Mouse (Mus musculus) small intestine, adult 2 months (tissue): Measurements from ENCODE around the gene Ccdc65. TPM values are rescaled to one million over a fixed set of nuclear protein-coding genes. Genes with fewer than 3 reads are reported as not detected.

ENCODE experiments used
- H3K27ac ChIP-seq: fragments of 200-500 bp; 2 replicates; pipeline ENCODE4 v1.5.1; 2012; ENCODE audit warnings: low read depth, low read length, control low read depth, inconsistent platforms; ENCODE audit not compliant: insufficient read depth
- H3K27me3 ChIP-seq: fragments of 200-500 bp; 2 replicates; pipeline ENCODE4 v1.6.1; 2012; ENCODE audit warnings: mild to moderate bottlenecking, moderate library complexity, low read length, inconsistent platforms; ENCODE audit not compliant: control insufficient read depth, insufficient read depth
- H3K36me3 ChIP-seq: fragments of 200-500 bp; 2 replicates; pipeline ENCODE4 v1.6.1; 2012; ENCODE audit warnings: mild to moderate bottlenecking, low read length, control low read depth, inconsistent platforms; ENCODE audit not compliant: control insufficient read depth, insufficient read depth
- H3K4me1 ChIP-seq: fragments of 200-500 bp; 2 replicates; pipeline ENCODE4 v1.6.1; 2012; ENCODE audit warnings: low read length, inconsistent platforms, mixed read lengths; ENCODE audit not compliant: control insufficient read depth, insufficient read depth, insufficient read length
- H3K4me3 ChIP-seq: fragments of 200-500 bp; 2 replicates; pipeline ENCODE4 v1.5.1; 2012; ENCODE audit warnings: low read depth, mild to moderate bottlenecking, control low read depth, inconsistent platforms, low read length, moderate library complexity
- CTCF ChIP-seq: fragments of 200-500 bp; IDR thresholded peaks from 2 replicates; pipeline ENCODE4 v1.5.1; 2012; ENCODE audit warnings: low read depth, mild to moderate bottlenecking, control low read depth, inconsistent platforms, low read length, moderate library complexity, mixed read lengths; ENCODE audit not compliant: insufficient replicate concordance, insufficient read length; ENCODE audit errors: extremely low read depth
- POLR2A ChIP-seq: fragments of 200-500 bp; IDR thresholded peaks from 2 replicates; pipeline ENCODE4 v1.6.1; 2012; ENCODE audit warnings: low read depth, mild to moderate bottlenecking, control low read depth, inconsistent platforms, low read length, moderate library complexity
- WGBS: fragments of 180-500 bp; shearing (Covaris S2); methylation state at CpG from one replicate; pipeline ENCODE4 v1.1.7; 2018; 5-methylcytosine and 5-hydroxymethylcytosine counted together
- polyA plus RNA-seq: library from polyadenylated mRNA; depleted of rRNA; stranded (reverse); fragments of >200 nt; gene quantifications from 2 replicates; pipeline ENCODE4 v1.2.3, GENCODE M21; 2012

The Ccdc65 gene
- polyA plus RNA-seq, 1 experiment = 0.09 TPM

DNA sequence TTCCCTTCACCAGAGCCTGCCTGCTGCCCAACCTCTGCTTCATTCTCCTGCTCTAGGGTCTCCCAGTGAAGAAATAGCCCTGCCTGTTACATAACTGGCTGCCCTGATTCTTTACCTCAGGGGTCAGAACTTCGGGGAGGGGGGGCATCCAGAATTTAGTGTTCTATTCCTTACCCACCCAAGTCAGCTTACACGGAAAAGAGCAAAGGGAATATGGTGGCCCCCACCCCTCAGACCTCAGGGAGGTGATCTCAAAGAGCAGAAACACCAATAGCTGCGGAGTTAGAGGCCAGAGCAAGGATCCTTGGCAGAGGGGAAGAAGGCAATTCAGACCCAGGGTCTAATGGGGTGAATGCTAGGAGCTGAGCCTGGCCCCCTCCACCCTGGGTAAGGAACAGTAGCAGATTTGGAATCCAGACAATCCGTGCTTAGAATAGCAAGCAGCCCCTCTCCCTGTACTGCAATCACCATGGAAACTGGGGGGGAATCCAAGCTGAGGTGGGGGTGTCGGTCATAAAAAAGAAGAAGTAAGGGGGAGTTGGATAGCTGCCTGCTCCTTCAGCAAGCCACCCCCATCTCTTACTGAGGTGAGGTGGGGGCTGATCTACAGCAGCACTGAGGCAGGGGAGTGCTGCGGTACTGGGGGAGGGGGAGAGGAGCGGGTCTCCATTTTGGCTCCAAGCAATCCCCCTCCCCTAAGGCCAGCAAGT lies 33.6 kb upstream of the Ccdc65 start:
- 50% methylated on average over 7 of the region's 7 CpGs for WGBS
- H3K4me1 ChIP-seq = peaks cover 8% of the 10 kb centered on the region
- H3K36me3 ChIP-seq = no peaks in the 10 kb centered on the region
- no peak for TF ChIP-seq POLR2A
- TF ChIP-seq CTCF = no peak
- H3K4me3 ChIP-seq = no peak overlapping the region
- no peak overlapping the region for H3K27ac ChIP-seq
- H3K27me3 ChIP-seq = peaks cover 29% of the 10 kb centered on the region

DNA sequence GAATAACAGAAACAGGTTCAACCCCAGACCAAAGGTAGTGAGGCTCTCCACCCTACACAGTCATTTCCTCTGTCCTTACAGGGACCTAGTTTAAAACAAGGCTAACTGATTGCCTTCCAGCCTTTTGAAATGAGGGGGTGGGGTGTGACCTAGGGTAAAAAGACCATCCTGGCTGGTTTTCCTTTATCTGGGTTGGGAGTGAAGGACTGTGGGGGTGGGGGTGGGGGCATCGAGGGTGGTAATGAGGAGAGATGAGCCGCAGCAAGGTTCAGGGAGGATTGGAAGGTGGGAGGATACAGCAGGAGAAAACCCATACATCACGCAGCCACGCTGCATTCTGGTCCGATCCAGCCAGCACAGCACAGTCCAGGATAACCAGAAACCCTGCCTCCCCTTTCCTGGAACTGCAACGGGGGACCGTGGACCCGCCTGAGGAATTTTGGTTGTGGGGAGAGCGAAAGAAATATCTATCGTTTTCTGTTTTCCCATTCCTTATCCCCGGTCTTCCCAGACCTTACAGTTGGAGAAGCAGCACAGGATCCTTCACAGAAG lies 32.9 kb upstream of the Ccdc65 start:
- WGBS = 28% methylated on average over 11 of the region's 11 CpGs
- Histone ChIP-seq H3K27ac (no peak overlapping the region), H3K36me3 (no peaks in the 10 kb centered on the region), H3K4me3 (0 out of 2 replicates have a peak overlapping the region, but pooled peaks have one; percentile 7), H3K4me1 (peaks cover 8% of the 10 kb centered on the region), H3K27me3 (peaks cover 29% of the 10 kb centered on the region)
- TF ChIP-seq POLR2A (no peak), CTCF (no peak)

DNA sequence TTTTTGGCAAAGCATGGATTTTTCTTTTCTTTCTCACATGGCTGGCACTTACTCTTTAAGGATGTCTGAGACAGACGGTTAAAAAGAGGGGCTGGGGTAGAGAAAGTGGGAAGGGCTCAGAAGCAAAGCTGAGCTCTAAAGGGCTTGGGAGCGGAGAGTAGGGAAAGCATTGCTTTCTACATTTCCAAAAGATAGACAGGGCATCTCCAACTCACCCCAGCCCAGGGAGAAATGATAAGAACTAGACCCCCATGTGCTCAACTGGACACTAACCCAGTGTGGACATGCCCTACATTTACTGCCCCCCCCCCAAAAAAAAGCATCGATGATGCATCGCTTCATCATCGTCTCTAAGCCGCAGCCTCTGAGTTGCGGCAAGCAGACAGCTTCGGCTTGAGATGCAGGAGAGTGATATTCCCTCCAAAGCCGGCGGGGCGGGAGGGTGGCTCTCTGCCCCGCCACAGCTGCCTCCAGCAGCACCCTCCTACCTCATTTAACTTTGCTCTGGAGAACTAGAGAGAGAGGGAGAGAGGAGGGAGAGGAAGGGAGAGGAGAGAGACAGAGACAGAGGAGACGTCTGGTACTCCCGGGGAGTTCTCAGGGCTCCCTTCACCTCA lies 32.3 kb upstream of the Ccdc65 start:
- peaks cover 8% of the 10 kb centered on the region for H3K4me1 ChIP-seq
- no peak overlapping the region for H3K27ac ChIP-seq
- WGBS = 14% methylated on average over 14 of the region's 14 CpGs
- H3K36me3 ChIP-seq = no peaks in the 10 kb centered on the region
- peak overlapping the region; percentile 39 for H3K4me3 ChIP-seq
- H3K27me3 ChIP-seq = peaks cover 29% of the 10 kb centered on the region
- no peak for TF ChIP-seq POLR2A
- TF ChIP-seq CTCF = no peak

DNA sequence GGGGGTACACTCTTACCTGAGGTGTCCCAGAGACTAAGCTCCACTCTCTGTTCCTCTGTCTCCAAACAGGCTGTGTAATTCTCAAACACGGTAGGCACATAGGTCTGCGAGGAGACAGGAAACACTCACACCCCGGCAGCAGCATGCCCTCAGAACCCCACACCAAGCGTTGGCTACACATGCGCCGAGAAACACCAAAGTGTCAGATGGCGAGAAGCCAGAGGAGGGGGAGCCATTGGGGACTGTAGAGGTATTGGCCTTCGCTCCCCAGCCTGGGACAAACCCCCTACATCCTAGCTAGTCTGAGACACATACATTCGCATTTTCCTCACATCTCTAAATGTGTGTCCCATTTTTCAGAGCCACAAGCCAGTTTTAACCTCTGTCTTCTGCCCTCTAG lies 31.5 kb upstream of the Ccdc65 start:
- TF ChIP-seq CTCF (no peak), POLR2A (no peak)
- H3K4me3 ChIP-seq = peak overlapping the region; percentile 39
- H3K27me3 ChIP-seq = peaks cover 31% of the 10 kb centered on the region
- H3K36me3 ChIP-seq = no peaks in the 10 kb centered on the region
- H3K27ac ChIP-seq = no peak overlapping the region
- 8% methylated on average over 9 of the region's 9 CpGs for WGBS
- H3K4me1 ChIP-seq = peaks cover 8% of the 10 kb centered on the region

DNA sequence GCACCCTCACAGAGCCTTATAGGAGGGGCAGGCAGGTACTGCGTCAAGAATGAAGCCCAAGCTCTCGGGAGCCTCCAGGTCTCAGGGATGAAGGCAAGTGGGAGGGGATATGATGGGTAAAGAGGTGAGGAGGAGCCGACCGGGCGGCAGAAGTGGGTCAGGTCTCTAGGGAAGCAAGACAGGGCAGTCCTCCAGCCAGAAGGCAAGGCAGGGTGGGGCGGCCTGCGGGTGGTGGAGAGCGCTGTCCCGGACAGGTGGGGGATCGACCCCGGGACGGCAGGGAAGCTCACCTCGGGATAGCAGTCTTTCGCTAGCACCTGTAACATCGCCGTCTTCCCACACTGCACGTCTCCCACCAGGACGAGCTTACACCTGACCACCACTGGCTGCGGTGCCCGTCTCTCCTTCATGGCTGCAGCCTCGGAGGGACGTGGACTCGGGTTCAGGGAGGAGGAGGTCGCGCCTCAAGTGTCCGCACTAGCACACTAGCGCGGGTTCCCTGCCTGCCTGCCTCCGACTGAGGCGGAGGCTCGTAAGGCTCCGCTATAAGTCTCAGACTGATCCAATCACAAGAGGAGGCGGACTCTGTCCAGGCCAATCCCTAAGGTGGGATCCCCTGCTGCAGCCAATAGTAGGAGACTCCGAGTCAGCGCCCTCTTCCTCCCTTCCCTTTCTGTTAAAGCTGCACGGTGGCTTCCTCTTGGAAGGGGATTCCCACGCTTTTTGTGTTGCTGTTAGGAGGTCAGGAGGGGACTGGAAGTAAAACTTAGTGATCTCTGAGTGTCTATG lies 30.9 kb upstream of the Ccdc65 start, which contains the start of gene Rnd1:
TSS of gene Rnd1 (minus strand) at position 522 of the 789 bp plus-strand sequence.
- TF ChIP-seq POLR2A (peak; percentile 98), CTCF (no peak)
- peak within 1 kb of the TSS; percentile 65 for H3K4me3 ChIP-seq
- H3K27me3 ChIP-seq = peaks cover 31% of the 10 kb centered on the region
- H3K27ac ChIP-seq = no peak within 1 kb of the TSS
- H3K4me1 ChIP-seq = peaks cover 8% of the 10 kb centered on the region
- no peaks in the 10 kb centered on the region for H3K36me3 ChIP-seq
- under 1% methylated on average over 37 of the region's 37 CpGs for WGBS

DNA sequence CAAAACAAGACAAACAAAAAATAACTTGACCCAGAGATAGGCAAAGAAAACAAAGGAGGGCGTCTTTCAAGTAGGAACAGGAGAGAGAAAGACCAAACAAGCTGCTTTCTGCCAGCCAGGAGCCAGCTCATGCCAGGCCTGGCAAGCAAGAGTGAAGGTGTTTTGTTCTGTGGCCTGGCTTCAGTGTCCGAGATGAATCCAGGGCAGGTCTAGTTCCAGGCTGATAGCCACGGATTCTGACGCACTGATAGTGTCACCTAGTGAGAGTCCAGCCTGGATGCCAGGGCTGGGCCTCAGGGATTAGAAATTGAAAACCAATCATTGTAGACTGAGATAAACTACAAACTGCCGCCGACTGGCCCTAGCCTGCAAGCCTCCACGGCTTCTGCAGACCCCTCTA lies 30.0 kb upstream of the Ccdc65 start:
- H3K4me3 ChIP-seq = no peak overlapping the region
- peaks cover 31% of the 10 kb centered on the region for H3K27me3 ChIP-seq
- no peak for TF ChIP-seq CTCF
- no peak for TF ChIP-seq POLR2A
- H3K36me3 ChIP-seq = no peaks in the 10 kb centered on the region
- H3K4me1 ChIP-seq = peaks cover 8% of the 10 kb centered on the region
- WGBS = 58% methylated on average over 7 of the region's 7 CpGs
- H3K27ac ChIP-seq = no peak overlapping the region

DNA sequence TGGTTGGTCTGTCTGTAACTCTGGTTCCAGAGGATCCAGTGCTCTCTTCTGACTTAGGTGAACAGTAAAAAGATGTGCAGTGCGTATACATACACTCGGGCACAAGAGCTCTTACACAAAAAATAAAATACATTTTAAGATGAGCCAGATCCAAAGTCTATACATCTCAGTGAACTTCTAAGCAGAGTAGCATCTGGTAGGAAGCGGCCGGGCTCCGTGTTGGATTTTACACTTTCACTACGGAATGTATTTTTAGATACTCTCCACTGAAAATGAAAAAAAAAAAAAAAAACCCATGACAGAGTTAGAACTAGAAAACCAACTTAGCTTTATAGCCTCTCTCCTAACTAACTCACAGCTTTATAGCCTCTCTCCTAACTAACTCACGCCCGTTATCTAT lies 27.3 kb upstream of the Ccdc65 start:
- 66% methylated on average over 8 of the region's 8 CpGs for WGBS
- Histone ChIP-seq H3K4me1 (peaks cover 10% of the 10 kb centered on the region), H3K4me3 (no peak overlapping the region), H3K36me3 (no peaks in the 10 kb centered on the region), H3K27me3 (peaks cover 16% of the 10 kb centered on the region), H3K27ac (no peak overlapping the region)
- TF ChIP-seq CTCF (no peak), POLR2A (no peak)
